Mouse (Mus musculus) heart, embryonic 10.5 days (tissue): Measurements from ENCODE around the gene Tnik. TPM values are rescaled to one million over a fixed set of nuclear protein-coding genes. Genes with fewer than 3 reads are reported as not detected.

Experiments used
- DNase-seq: peaks from one replicate; pipeline ENCODE4 v3.0.0-alpha.2; 2017; ENCODE audit warnings: low spot score
- H3K27ac ChIP-seq: fragments of 300-500 bp; sonication (generic); 2 replicates; pipeline ENCODE4 v1.5.1; 2016; ENCODE audit warnings: mild to moderate bottlenecking
- H3K27me3 ChIP-seq: fragments of 300-500 bp; sonication (generic); 2 replicates; pipeline ENCODE4 v1.6.1; 2016; ENCODE audit warnings: mild to moderate bottlenecking; ENCODE audit not compliant: poor library complexity, insufficient read depth, severe bottlenecking
- H3K36me3 ChIP-seq: fragments of 300-500 bp; sonication (generic); 2 replicates; pipeline ENCODE4 v1.6.1; 2016; ENCODE audit warnings: mild to moderate bottlenecking, moderate library complexity
- H3K4me1 ChIP-seq: fragments of 300-500 bp; sonication (generic); 2 replicates; pipeline ENCODE4 v1.6.1; 2016; ENCODE audit warnings: mild to moderate bottlenecking
- H3K4me3 ChIP-seq: fragments of 300-500 bp; sonication (generic); 2 replicates; pipeline ENCODE4 v1.5.1; 2016; ENCODE audit warnings: mild to moderate bottlenecking, moderate library complexity
- H3K9me3 ChIP-seq: fragments of 300-500 bp; sonication (generic); 2 replicates; pipeline ENCODE4 v1.6.1; 2016; ENCODE audit warnings: mild to moderate bottlenecking, moderate library complexity
- WGBS: fragments of 180-500 bp; shearing (Covaris S2); methylation state at CpG from one replicate; pipeline ENCODE4 v1.1.7; 2016; 5-methylcytosine and 5-hydroxymethylcytosine counted together
- polyA plus RNA-seq: library from polyadenylated mRNA; unstranded; fragments of >200 nt; fragmentation: Nextera tagmentation; extraction: Ambion mirVana; gene quantifications from 2 replicates; pipeline ENCODE4 v1.2.1, GENCODE M21; 2016

Gene Tnik
- polyA plus RNA-seq, 1 experiment from 2014 or later, result 5.9 TPM

DNA sequence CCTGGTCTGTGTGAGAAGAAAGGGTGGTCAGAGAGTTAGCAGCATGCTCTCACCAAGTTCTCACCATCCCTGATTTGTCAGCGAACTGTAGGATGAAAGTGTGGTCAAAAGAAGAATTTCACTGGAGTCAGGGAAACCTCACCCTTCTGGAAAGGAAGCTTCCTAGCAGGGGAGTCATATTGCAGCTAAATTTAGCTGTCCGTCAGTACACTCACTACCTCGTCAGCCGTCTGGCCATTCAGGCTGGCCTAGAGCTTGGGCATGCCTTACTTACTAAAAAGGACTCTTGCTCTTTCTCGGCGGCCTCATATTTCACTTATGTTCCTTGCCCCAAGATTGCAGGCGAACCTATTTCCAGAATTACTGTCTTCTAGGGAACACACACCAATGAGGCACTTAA, 222.7 kb downstream of the Tnik start:
- DNase-seq, result no peak
- H3K9me3 ChIP-seq, result no peaks in the 10 kb centered on the region
- H3K27ac ChIP-seq, result peak overlapping the region; percentile 68
- no peaks in the 10 kb centered on the region for H3K27me3 ChIP-seq
- no peak overlapping the region for H3K4me3 ChIP-seq
- 39% methylated on average over 7 of the region's 7 CpGs for WGBS
- H3K4me1 ChIP-seq, result peaks cover 12% of the 10 kb centered on the region
- no peaks in the 10 kb centered on the region for H3K36me3 ChIP-seq

DNA sequence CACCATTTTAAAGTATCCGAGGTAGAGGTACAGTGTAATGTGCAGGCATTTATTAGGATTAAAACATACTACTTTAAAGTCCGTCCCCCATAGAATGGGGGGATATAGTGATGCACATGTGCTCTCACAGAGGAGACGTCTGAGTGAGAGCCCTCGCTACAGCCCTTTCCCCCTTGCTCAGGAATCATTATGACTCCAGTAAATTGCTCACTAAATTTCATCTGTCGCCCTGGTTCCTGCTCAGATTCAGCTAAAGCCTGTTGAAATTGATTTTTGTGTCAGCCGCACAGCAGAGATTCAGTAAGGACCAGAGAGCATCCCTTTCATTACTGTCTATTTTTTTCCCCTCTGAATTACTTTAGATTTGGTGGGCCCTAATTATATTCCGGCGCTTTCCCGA, 224.4 kb downstream of the Tnik start:
- DNase-seq, result no peak
- WGBS, result 86% methylated on average over 9 of the region's 9 CpGs
- H3K27ac ChIP-seq, result no peak overlapping the region
- no peaks in the 10 kb centered on the region for H3K9me3 ChIP-seq
- H3K4me3 ChIP-seq, result no peak overlapping the region
- no peaks in the 10 kb centered on the region for H3K36me3 ChIP-seq
- H3K4me1 ChIP-seq, result peaks cover 12% of the 10 kb centered on the region
- no peaks in the 10 kb centered on the region for H3K27me3 ChIP-seq

- no peak overlapping the region for H3K27ac ChIP-seq
- H3K9me3 ChIP-seq, result no peaks in the 10 kb centered on the region
- 65% methylated on average over 11 of the region's 11 CpGs for WGBS
- 0 out of 2 replicates have a peak, but pooled peaks cover 6% of the 10 kb centered on the region for H3K4me1 ChIP-seq
- no peaks in the 10 kb centered on the region for H3K27me3 ChIP-seq
- H3K4me3 ChIP-seq, result no peak overlapping the region
- no peak for DNase-seq
- H3K36me3 ChIP-seq, result no peaks in the 10 kb centered on the region
These were observed 228.3 kb downstream of the Tnik start for GRCm38 (mm10) chr3:28491085-28492041.

DNA sequence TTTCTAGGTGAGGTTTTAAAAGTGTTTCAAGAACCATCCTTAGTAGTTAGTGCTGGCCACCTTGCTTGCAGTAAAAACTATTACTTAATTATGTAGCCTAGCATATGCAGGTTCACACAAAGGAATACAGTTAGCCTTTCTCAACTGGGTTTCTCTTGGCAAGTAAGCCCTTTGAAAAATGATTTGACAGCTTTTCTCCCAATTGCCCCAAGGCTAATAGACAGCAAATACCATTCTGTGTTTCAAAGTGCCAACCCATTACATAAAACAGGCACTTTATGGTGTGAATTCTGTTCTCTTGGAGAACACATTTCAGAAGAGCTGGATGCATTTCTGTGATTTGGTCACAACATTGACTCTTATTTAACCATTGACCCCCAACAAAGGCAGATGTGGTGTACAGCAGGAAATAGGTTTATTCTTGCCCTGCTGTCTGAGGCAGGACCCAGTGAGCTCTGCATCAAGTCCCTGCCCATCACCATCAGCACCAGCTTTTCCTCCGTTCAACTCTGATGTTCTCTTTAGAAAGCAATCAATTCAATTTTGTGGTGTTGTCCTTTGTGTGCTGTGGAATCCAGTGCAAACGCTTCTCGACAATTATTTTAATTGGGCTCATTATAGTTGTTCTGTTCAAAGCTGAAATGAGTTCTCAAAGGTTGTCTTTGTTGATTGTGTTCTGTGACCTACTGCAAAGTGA, 233.9 kb downstream of the Tnik start:
- Histone ChIP-seq H3K9me3 (no peaks in the 10 kb centered on the region), H3K4me3 (no peak overlapping the region), H3K27ac (no peak overlapping the region), H3K27me3 (no peaks in the 10 kb centered on the region), H3K36me3 (no peaks in the 10 kb centered on the region), H3K4me1 (no peaks in the 10 kb centered on the region)
- WGBS, result 80% methylated on average over 3 of the region's 3 CpGs
- DNase-seq, result no peak

- no peaks in the 10 kb centered on the region for H3K27me3 ChIP-seq
- H3K27ac ChIP-seq, result no peak overlapping the region
- no peaks in the 10 kb centered on the region for H3K4me1 ChIP-seq
- 96% methylated on average over 3 of the region's 3 CpGs for WGBS
- no peak for DNase-seq
- no peak overlapping the region for H3K4me3 ChIP-seq
- no peaks in the 10 kb centered on the region for H3K9me3 ChIP-seq
- no peaks in the 10 kb centered on the region for H3K36me3 ChIP-seq
These were observed 234.5 kb downstream of the Tnik start for GRCm38 (mm10) chr3:28497503-28497857.

DNA sequence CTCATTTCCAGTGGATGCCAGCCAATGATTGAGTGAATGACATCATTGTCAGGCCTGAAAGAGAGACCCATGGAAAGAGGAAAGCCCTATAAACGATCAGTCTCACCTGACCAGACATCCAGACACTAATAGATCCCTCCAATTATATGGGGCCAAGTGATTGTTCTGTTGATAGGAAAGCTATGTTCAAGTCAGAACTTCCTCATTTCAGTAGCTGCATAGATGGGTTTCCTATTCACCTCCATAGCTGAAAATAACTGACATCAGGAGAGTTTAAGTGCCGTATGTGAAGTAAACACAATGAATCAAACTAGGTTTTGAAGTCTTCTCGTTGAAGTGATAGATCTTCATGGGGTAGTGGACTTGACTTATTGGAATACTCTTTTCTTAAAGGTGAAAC, 239.7 kb downstream of the Tnik start:
- H3K27me3 ChIP-seq, result no peaks in the 10 kb centered on the region
- 86% methylated on average over 3 of the region's 3 CpGs for WGBS
- no peak for DNase-seq
- H3K9me3 ChIP-seq, result no peaks in the 10 kb centered on the region
- no peak overlapping the region for H3K27ac ChIP-seq
- H3K36me3 ChIP-seq, result no peaks in the 10 kb centered on the region
- no peaks in the 10 kb centered on the region for H3K4me1 ChIP-seq
- no peak overlapping the region for H3K4me3 ChIP-seq

DNA sequence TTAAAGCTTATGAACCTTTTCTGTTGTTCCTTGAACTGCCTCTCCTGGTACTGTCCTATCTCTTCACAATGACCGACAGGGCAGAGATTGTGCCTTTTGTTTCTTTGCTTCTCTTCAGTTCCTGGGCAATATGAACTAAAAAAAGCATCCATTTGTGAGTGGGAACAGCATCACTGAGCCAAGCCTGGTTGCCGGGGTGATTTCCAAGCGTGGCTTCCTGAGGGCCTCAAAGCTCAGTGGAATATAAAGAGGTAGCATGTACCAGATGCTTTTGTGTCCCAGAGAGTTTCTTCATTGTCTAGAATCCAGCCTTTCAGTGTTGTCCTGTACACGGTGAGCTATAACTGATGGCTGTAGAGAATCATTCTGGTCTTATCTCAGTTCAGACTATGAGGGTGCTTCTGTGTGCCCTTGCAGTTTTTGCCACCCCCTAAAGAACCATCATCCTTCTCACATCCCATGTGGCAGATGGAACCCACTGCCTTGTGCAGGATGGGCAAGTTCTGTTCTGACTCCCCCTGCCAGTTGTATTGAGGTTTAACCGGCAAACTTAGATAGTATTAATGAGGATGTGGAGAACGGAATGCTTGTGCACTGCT, 246.4 kb downstream of the Tnik start:
- Histone ChIP-seq H3K36me3 (no peaks in the 10 kb centered on the region), H3K4me3 (no peak overlapping the region), H3K4me1 (no peaks in the 10 kb centered on the region), H3K9me3 (no peaks in the 10 kb centered on the region), H3K27ac (no peak overlapping the region), H3K27me3 (no peaks in the 10 kb centered on the region)
- 74% methylated on average over 6 of the region's 6 CpGs for WGBS
- DNase-seq, result no peak

DNA sequence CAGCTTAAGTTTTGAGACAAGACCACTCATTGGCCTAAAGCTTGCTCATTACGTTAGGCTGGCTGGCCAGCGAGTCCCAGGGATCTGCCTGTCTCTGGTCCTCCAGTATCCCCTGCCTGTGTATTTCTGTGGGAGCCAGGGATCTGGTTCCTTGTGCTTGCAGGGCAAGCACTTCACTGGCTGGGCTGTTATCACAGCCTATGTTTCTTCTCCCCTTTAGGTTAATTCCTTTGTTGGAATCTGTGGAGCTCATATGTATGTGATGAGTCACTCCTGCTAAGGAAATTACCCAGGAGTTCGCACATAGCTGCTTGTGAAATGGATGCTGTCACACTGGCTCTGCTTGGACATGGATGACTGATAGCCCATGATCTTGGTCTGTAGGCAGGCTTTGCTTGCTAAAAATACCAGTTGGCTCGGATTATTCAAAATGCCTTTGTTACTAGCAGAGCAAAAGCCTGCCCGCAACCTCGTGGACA, 260.0 kb downstream of the Tnik start:
- H3K4me3 ChIP-seq, result no peak overlapping the region
- no peaks in the 10 kb centered on the region for H3K9me3 ChIP-seq
- 36% methylated on average over 6 of the region's 6 CpGs for WGBS
- no peaks in the 10 kb centered on the region for H3K27me3 ChIP-seq
- no peaks in the 10 kb centered on the region for H3K36me3 ChIP-seq
- DNase-seq, result peak; percentile 76
- H3K4me1 ChIP-seq, result peaks cover 11% of the 10 kb centered on the region; the same call in 1 of the 2 replicates
- H3K27ac ChIP-seq, result peak overlapping the region; percentile 69

GRCm38 (mm10) chr3:28523541-28524165, 260.6 kb downstream of the Tnik start:
- H3K27me3 ChIP-seq, result no peaks in the 10 kb centered on the region
- 47% methylated on average over 4 of the region's 4 CpGs for WGBS
- DNase-seq, result no peak
- peak overlapping the region; percentile 72 for H3K27ac ChIP-seq
- no peak overlapping the region for H3K4me3 ChIP-seq
- H3K36me3 ChIP-seq, result no peaks in the 10 kb centered on the region
- no peaks in the 10 kb centered on the region for H3K9me3 ChIP-seq
- peaks cover 11% of the 10 kb centered on the region; the same call in 1 of the 2 replicates for H3K4me1 ChIP-seq

DNA sequence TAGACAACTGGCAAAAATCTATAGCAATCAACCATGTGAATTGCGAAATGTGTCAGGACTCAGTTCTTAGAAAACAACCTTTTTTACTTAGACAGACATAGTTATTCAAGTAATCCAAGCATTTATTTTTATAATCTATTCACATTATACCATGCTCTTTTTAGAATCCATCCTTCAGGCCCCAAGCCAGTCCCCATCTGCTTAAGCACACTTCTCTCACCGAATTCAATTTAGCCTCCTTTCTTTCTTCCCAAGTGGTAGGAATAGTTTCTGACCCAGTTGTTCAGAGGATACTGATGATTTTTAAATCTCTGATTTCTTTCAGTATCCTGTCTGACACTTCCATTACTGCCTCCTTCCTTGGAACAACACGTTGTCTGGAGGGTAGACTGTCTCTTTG, 261.5 kb downstream of the Tnik start:
- WGBS, result 83% methylated on average over 3 of the region's 3 CpGs
- no peak overlapping the region for H3K27ac ChIP-seq
- no peaks in the 10 kb centered on the region for H3K36me3 ChIP-seq
- peaks cover 11% of the 10 kb centered on the region; the same call in 1 of the 2 replicates for H3K4me1 ChIP-seq
- no peaks in the 10 kb centered on the region for H3K9me3 ChIP-seq
- no peak overlapping the region for H3K4me3 ChIP-seq
- DNase-seq, result no peak
- no peaks in the 10 kb centered on the region for H3K27me3 ChIP-seq

GRCm38 (mm10) chr3:28526671-28527070, 263.7 kb downstream of the Tnik start:
- H3K9me3 ChIP-seq, result no peaks in the 10 kb centered on the region
- H3K36me3 ChIP-seq, result no peaks in the 10 kb centered on the region
- H3K27ac ChIP-seq, result no peak overlapping the region
- no peaks in the 10 kb centered on the region for H3K27me3 ChIP-seq
- WGBS, result 65% methylated on average over 2 of the region's 2 CpGs
- peaks cover 11% of the 10 kb centered on the region; the same call in 1 of the 2 replicates for H3K4me1 ChIP-seq
- DNase-seq, result no peak
- no peak overlapping the region for H3K4me3 ChIP-seq

DNA sequence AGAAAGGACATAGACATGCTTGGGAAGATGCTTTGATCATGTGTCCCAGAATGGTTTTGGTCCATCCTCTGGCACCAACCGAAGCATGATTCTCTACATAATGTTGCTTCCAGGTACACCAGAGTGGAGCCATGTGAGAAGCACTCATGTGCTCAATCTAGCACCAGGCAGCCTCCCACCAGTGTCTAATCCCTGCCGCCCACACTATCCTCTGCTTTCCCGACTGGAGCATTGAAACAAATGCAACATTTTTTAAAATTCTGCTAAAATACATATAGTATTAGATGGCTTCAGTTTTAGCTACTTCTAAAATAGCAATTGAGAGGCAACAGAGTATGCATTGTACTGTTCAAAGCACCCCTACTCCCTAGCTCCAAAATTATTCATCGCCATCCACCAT, 264.2 kb downstream of the Tnik start:
- peaks cover 11% of the 10 kb centered on the region; the same call in 1 of the 2 replicates for H3K4me1 ChIP-seq
- H3K27ac ChIP-seq, result no peak overlapping the region
- no peaks in the 10 kb centered on the region for H3K9me3 ChIP-seq
- WGBS, result 86% methylated on average over 4 of the region's 4 CpGs
- no peak for DNase-seq
- no peaks in the 10 kb centered on the region for H3K36me3 ChIP-seq
- H3K27me3 ChIP-seq, result no peaks in the 10 kb centered on the region
- no peak overlapping the region for H3K4me3 ChIP-seq
